Mouse (Mus musculus): ENCODE results near the gene Stoml1.
"Not testable (repeated sequence)": the region's sequence is repeated elsewhere in the genome, so short reads cannot be mapped to it uniquely, and the experiment has no call there.

Gene Stoml1

GRCm38 (mm10) chr9:58241780-58242485 lies 11.0 kb upstream of the Stoml1 start:
- no peak for DNase-seq

- DNase-seq = no peak
Observed at GRCm38 (mm10) chr9:58242696-58243095, 10.3 kb upstream of the Stoml1 start.

- no peak for DNase-seq
Observed at GRCm38 (mm10) chr9:58243696-58244095, 9.3 kb upstream of the Stoml1 start.

- DNase-seq = no peak
Observed at GRCm38 (mm10) chr9:58246083-58246591, 6.8 kb upstream of the Stoml1 start.

- peak; percentile 88 for DNase-seq
Observed at GRCm38 (mm10) chr9:58247064-58247759, 5.8 kb upstream of the Stoml1 start.

- no peak for DNase-seq
Observed at GRCm38 (mm10) chr9:58248746-58249413, 4.1 kb upstream of the Stoml1 start.

GRCm38 (mm10) chr9:58249592-58250192 lies 3.3 kb upstream of the Stoml1 start, which contains the start of gene Pml:
Gene Pml, minus strand, starts transcription at chr9:58249786.
- DNase-seq = peak; percentile 80

GRCm38 (mm10) chr9:58250322-58250721 lies 2.6 kb upstream of the Stoml1 start:
- no peak for DNase-seq

GRCm38 (mm10) chr9:58250730-58251129 lies 2.2 kb upstream of the Stoml1 start:
- DNase-seq = not testable (repeated sequence)

GRCm38 (mm10) chr9:58253805-58254122 lies 800 bp downstream of the Stoml1 start:
- not testable (repeated sequence) for DNase-seq

GRCm38 (mm10) chr9:58255105-58255504 lies 2.1 kb downstream of the Stoml1 start:
- DNase-seq = no peak

GRCm38 (mm10) chr9:58255704-58256685 lies 3.0 kb downstream of the Stoml1 start:
- DNase-seq = no peak

- no peak for DNase-seq
Observed at GRCm38 (mm10) chr9:58262507-58262906, 9.5 kb downstream of the Stoml1 start.

GRCm38 (mm10) chr9:58265368-58265767 lies 12.4 kb downstream of the Stoml1 start:
- DNase-seq = no peak

- DNase-seq = no peak
Observed at GRCm38 (mm10) chr9:58266571-58267011, 13.6 kb downstream of the Stoml1 start.

GRCm38 (mm10) chr9:58267046-58267445 lies 14.1 kb downstream of the Stoml1 start:
- DNase-seq = no peak

- peak; percentile 77 for DNase-seq
Observed at GRCm38 (mm10) chr9:58268384-58269313, 15.7 kb downstream of the Stoml1 start.

GRCm38 (mm10) chr9:58270081-58270480 lies 17.1 kb downstream of the Stoml1 start:
- no peak for DNase-seq

GRCm38 (mm10) chr9:58271109-58271508 lies 18.1 kb downstream of the Stoml1 start:
- no peak for DNase-seq

- not testable (repeated sequence) for DNase-seq
Observed at GRCm38 (mm10) chr9:58271551-58271950, 18.6 kb downstream of the Stoml1 start.

- no peak for DNase-seq
Observed at GRCm38 (mm10) chr9:58272068-58272541, 19.1 kb downstream of the Stoml1 start.
